Mouse (Mus musculus): ENCODE results near the gene Fchsd2. TPM values are rescaled to one million over a fixed set of nuclear protein-coding genes. Genes with fewer than 3 reads are reported as not detected.

Fchsd2 gene
- total RNA-seq, 2 experiments from 2014 or later = 4.4 to 4.8 TPM

DNA sequence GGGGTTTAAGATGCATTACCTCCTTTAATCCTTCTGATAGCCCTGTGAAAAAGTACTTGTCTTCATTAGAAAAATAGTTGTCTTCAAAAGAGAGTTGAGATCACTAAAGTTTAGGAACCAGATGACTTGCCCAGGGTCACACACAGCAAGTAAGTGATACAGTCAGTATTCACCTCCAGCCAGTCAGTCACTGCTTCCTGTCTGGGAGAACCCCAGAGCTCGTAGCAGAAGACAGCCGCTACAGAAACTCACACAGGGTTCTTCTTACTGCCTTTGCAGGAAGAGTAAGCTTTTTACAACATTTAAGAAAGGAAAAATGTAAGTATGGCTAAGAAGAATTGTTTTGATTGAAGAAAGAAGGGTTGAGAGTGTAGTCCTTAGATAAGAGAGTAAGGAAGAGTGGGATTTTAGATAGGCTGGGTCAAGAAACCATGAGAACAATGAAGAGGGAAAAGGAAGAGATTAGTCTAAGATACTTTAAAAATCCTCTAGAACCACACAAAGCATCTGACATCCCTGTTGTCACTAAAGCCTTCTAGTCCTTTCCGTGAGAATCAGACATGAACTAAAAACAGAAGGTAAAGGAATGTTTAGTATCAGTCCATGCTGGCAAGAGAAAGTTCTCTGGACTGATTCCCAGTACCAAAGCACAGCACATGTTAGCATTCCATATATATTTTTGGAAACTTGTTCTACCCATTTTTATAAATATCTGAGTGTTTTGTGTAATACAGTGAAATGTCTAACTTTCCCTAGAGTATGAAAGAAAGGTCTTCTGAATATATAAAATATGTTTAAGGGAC is 175.0 kb downstream of the Fchsd2 start:
- intact Hi-C loops (cut with DNase I) = no loop called here
- DNase-seq = no peak

DNA sequence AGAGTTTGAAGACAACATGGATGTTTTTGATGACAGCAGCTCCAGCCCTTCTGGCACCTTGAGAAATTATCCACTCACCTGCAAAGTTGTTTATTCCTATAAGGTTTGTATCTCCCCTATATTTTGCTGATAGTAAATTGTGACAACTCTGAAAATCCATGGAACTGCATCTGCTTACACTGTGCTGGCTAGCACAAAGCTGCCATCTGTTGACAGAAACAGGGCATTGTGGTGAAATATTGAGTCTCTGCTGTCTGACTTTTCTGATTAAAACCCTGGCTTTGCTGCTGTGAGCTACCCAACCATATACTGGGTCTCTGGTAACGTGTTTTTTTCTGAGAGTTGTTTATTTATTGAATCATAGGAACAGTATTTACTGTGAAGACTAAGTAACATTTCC is 178.9 kb downstream of the Fchsd2 start:
- intact Hi-C loops (cut with DNase I) = no loop called here
- no peak for DNase-seq

DNA sequence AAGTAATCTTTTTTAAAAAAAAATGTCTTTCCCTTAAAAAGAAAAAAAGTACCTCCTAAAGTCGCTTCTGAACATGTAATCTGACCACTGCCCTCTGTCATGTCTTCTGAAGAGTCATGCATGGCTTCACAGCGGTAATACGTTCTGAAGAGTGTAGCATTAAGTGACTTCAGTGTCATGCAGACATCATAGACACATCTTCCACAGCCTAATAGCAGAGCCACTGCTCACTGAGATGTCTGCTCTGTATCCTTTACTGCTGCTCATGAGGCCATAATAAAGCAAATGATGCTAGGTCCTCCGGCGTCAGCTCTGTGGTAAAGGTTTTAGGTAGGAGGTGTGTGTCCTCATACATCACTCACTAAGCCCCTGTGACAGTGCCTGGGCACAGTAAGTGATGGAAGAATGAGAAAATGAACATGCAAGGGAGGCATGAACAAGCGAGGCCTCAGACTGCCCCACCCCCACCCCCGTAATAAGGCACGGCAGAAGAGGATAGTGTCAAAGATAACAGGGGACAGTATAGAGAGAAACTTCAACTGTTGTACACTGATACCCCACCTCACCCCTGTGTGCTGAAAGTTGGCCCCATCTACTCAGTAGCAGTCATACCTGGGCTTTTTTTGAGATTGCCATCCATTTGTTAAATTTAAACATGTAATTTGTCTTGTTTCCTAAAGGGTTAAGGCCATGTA is 179.9 kb downstream of the Fchsd2 start:
- DNase-seq = no peak
- intact Hi-C loops (cut with DNase I) = no loop called here

DNA sequence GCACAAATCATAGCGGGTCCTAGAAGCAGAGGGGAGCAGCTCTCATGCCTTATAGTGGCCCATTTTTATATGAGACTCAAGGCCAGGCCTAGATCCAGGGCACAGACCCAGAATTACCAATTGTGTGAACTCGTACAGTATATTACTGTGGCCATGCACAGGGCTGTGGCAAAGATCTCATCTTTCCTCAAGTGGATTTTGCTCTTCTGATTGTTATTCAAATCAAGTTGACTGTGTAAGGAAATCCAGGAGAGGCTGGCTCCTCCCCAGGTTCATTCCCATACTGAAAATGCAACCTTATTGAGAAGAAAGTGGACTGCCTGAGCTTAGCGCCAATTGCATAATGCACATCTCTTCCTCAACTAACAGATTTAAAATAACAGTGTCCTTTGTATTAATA is 190.1 kb downstream of the Fchsd2 start:
- intact Hi-C loops (cut with DNase I) = no loop called here
- DNase-seq = no peak

DNA sequence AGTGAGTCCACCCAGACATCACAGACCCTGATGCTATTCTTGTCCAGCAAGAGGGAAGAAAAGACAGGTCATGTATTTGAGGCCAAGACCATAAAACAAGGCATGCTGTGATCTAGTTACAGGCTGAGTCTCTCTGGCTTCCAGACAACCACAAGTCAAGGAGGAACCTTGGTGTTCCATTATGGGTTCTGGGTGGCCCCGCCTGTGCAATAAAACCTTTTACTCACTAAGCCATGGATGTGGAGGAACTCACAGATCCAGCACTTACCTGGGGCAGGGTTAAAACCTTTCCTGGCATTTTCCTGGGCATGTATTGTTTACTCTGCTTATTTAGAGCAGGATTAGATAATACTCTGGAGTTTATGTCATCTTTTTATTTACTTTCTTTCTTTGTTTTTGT is 191.8 kb downstream of the Fchsd2 start:
- intact Hi-C loops (cut with DNase I) = no loop called here

DNA sequence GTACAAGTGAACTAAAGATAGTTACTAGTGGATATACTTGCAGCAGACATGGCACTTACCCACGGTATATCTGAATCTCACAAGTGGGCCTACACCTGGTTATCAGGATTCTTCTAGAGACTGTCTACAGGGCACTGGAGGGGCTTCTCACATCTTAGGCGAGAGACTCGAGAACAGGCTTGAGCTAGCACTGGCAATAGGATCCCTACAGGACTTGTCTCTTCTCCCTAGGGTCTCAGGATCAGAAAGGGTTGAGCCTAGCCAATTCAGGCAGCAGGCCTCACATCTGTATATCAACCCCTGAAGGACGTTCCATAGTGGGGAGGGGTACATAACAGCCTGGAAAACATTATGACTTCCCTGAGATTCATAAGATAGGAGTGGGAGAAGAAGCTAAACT is 194.2 kb downstream of the Fchsd2 start:
- DNase-seq = no peak
- intact Hi-C loops (cut with DNase I) = loop anchor here (5.0 kb wide), 1 partner anchor 55 kb away; no protein-coding TSS in a partner anchor

More for the DNA sequence above, 191.8 kb downstream of the Fchsd2 start:
- DNase-seq = no peak

DNA sequence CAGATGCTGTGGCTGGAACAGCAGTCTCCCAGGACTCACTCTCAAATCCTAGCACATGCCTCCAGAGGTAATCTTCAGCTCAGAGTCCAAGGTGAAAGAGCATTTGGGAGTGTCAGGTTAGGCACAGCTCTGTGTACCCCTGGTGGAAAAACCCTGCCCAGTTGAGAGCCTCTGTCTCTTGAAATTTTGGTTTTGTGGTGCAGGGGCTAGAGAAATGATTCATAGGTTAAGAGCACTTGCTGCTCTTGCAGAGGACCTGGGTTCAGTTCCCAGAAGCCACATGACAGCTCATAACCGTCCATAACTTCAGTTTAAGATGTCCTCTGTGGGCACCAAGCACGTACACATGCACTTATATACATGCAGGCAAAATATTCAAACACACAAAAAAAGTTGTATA is 195.2 kb downstream of the Fchsd2 start:
- DNase-seq = no peak
- intact Hi-C loops (cut with DNase I) = loop anchor here (1.0 to 5.0 kb wide), 2 partner anchors 56 to 227 kb away; no protein-coding TSS in a partner anchor

DNA sequence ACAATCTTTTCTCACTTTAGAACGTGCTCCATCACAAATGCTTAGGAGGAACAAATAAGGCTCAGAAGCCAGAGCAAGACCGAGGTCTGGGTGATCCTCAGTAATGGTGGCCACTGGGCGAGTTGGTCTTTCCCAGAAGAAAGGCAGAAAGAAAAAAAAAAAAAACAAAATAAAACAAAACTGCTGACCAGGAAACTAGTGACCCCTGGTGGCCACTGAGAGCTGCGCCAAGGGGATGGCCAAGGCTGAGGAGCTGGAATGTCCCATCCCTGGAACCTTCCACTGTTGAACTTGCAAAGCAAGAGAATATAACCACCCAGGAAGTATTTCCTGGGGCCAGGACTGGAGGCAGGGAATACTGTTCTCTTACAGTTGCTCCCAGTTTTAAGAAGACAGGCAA is 195.8 kb downstream of the Fchsd2 start:
- peak in 1 of 2 experiments; percentile 48 for DNase-seq
- intact Hi-C loops (cut with DNase I) = loop anchor here (1.0 to 5.0 kb wide), 2 partner anchors 56 to 227 kb away; no protein-coding TSS in a partner anchor

DNA sequence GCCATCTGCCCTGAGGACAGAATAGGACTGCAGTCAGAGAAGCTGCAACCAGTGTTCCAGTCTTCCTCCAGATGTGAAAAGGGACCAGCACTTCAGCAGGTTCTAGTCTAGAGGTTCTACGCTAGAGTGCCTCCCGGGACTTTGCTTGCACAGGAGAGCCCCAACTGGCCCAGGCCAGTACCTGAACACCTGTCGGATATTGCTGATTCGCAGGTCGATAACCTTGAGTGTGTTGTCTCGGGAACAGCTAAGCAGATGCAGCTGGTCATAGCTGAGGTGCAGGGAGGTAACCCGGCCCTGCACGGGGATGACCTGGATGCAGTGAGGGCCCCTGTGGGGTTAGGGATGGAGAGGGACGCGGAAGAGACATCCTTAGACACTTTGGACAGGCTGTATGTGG is 197.7 kb downstream of the Fchsd2 start:
- no peak for DNase-seq
- intact Hi-C loops (cut with DNase I) = no loop called here

DNA sequence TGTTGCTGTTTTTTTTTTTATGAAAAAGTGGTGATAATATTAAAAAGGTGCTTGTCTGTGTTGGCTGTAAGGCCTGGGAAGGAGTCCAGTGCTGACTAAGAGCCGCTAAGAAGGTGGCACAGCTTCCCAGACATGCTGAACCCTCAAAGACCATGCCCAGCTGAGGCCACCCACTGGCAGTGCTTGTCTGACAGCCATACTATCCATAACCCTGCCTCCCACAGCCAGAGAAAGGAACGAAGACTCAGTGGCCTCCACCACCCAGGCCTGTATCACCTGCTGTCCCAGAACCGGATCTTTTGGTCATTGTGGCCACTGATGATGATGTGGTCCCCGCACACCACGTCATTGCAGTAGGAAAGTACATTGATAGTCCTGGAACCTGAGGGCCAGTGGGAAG is 198.5 kb downstream of the Fchsd2 start:
- intact Hi-C loops (cut with DNase I) = no loop called here
- DNase-seq = no peak

DNA sequence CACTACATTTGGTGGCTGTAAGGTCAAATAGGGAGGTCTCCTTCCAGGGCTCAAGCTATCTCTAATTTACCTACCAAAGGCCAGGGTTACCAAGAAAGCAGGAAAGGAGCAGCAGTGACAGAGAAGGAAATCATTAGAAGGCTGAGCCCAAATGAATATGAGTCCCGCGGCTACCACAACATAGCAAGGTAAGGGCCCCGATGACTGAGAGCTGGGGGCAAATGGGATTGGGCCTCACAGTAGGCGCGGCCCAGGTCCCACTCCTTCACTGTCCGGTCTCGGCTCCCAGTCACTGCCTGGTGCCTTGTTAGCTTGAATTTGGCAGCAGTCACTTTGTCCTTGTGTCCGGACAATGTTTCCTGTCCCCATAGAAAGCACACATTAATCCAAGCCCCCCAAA is 199.0 kb downstream of the Fchsd2 start:
- no peak for DNase-seq
- intact Hi-C loops (cut with DNase I) = loop anchor here (2.0 kb wide), 1 partner anchor 305 kb away; no protein-coding TSS in a partner anchor

DNA sequence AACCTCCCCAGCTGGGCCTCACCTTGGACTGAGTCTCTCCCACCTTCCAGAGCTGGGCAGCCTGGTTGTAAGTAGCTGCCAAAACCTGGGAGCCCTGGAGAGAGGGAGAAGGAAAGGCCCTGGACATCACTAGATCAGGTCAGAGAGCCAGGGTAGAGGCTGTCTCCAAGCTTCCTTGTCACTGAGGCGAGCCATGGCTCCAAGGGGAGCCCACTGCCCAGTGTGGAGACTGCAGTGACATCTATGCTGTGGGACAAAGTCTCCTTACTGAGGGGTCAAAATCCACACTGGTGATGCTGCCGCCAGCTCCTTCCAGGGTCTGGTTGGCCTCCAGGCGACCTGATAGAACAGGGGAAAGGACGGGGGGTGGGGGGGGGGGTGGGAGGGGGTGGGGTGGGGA is 199.4 kb downstream of the Fchsd2 start:
- intact Hi-C loops (cut with DNase I) = loop anchor here (2.0 kb wide), 1 partner anchor 305 kb away; no protein-coding TSS in a partner anchor
- DNase-seq = no peak

DNA sequence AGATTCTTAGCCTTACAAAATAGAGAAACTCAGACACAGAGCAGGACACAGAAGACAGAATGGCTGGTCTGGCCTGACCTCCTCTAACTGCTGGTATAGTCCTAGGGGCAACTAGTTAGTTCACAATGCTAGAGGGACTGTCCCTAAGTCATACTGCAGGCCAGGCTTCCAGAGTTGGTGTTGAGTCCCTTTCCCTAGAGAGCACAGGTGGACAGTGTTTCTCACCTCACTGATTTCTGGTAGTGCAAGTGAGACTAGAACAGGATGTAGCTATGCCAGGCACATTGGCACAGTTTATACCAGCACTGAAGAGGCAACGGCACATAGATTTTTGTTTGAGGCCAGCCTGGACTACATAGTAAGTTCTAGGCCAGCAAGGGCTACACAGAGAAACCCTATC is 200.0 kb downstream of the Fchsd2 start:
- intact Hi-C loops (cut with DNase I) = loop anchor here (2.0 kb wide), 1 partner anchor 306 kb away; no protein-coding TSS in a partner anchor
- DNase-seq = no peak

DNA sequence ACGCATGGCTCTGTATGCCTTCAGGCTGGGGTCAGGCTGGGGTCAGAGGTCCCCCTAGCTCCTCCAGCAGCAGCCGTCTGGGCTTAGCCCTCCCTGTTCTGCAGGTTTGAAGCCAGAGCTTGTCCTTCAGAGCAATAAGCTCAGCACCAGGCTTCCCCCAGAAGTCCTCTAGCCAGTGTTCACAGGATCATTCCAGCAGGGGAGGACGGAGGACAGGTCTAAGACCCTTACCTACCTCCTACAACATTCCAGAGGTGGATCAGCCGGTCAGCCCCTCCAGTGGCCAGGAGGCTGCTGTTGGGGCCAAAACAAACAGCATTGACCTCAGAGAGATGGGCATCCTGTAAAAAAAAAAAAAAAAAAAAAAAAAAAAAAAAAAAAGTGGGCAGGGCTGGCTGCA is 200.5 kb downstream of the Fchsd2 start:
- intact Hi-C loops (cut with DNase I) = loop anchor here (2.0 kb wide), 1 partner anchor 306 kb away; no protein-coding TSS in a partner anchor
- DNase-seq = no peak

DNA sequence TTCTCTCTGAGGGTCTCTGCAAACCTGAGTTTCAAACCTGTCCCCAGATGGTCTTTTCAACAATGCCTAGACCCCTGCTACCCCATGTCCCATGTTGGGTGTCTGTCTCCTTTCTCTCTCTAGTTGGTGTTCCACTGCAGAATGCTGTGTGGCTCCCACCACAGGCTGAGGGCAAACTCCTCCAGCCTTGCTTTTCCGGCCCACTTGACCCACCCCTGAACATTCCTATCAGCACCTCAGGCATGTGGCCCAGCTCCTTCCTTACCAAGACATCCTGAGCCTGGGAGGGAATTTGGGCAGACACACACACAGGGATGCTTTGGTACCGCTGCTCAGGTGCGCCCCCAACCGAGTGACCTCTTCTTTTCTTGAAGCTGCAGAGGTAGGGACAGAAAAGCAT is 200.9 kb downstream of the Fchsd2 start:
- no peak for DNase-seq
- intact Hi-C loops (cut with DNase I) = loop anchor here (2.0 kb wide), 1 partner anchor 307 kb away; no protein-coding TSS in a partner anchor

DNA sequence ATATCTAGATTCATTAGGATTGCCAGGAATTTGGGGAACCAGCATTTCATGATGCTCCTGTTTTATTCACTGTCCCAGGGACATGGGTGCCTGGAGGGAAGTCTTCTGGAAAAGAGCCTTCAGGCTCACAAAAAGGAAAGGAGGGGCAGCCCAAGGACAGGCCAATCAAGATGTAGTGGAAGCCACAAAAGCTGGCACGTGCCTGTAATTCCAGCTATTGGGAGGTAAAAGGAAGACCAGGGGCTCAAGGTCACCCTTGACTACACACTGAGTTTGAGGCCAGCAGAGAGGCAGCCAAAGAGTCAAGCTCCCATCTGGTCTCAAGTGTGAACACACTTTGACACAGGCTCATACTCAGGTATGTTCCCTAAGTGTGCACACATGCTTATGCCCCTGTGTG is 202.8 kb downstream of the Fchsd2 start:
- no peak for DNase-seq

DNA sequence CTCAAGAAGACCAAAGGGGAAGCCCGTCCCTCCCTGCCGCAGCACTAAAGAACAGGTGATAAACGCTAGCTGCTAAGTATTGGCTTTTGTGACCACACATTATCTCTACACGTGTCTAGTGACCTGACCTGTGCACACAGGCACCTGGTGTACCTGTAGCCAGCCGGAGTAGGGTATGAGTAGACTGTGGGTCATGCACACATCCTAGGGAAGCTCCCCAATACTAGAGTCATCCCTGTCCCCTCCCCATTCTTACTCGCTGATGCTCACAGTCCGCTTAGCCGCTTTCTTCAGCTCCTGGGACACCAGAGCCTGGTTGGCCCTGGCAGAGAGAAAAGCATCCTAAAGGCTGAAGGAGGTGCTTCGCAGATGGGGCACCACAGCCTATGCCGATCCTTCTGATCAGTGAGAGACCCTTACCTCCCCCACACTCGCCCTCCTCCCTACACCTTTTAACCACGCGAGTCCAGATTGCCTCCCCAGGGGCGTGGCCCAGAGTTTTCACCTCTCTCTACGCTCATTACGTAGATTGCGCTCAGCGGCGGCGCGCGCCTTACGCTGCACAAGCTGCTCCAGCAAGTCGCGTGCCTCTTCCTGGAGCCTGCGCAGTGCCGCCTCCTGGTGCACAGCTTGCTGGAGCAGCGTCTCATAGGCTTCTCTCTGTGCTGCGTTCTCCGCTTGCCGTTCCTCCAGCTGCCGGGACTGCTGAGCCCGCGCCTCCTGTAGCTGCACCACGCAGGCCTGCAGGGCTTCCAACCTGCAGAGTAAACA is 203.8 kb downstream of the Fchsd2 start:
- no peak for DNase-seq
- intact Hi-C loops (cut with DNase I) = no loop called here

More for the DNA sequence above, 202.8 kb downstream of the Fchsd2 start:
- intact Hi-C loops (cut with DNase I) = no loop called here

DNA sequence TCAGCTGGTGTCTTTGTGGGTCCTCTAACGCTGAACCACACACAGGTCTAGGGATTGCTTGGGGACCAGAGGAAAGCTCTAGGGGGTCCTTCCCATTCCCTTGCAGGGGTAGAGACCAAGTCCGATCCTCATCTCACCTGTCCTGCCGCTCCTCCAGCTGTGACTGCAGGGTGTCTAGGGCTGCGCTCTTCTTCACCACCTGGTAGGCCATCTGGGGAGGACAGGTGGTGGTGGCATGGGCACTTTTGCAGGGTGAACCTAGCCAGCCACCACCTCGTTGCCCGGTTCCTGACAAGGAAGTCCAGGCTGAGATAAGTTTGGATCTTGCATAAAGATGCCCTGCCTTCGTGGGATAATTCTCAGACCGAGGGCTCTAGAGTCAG is 204.4 kb downstream of the Fchsd2 start:
- intact Hi-C loops (cut with DNase I) = no loop called here
- no peak for DNase-seq

DNA sequence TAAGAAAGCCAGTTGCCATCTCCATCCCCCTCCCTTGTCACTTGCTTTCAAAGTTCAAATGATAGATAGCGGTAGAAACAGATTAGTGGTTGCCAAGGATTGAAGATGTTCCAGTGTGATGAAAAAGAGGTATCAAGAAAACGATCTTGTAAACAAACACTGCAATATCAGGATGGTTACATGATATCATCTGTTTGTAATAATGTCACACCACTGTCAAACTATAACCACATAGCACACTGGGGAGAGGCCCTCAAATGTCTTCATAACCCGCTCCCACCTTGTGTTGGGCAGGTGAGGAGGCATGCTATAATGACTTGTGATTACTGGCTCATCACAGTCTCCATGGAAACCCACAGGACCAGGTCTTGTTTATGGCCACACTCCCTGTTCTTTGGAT is 205.7 kb downstream of the Fchsd2 start:
- DNase-seq = no peak
- intact Hi-C loops (cut with DNase I) = no loop called here

DNA sequence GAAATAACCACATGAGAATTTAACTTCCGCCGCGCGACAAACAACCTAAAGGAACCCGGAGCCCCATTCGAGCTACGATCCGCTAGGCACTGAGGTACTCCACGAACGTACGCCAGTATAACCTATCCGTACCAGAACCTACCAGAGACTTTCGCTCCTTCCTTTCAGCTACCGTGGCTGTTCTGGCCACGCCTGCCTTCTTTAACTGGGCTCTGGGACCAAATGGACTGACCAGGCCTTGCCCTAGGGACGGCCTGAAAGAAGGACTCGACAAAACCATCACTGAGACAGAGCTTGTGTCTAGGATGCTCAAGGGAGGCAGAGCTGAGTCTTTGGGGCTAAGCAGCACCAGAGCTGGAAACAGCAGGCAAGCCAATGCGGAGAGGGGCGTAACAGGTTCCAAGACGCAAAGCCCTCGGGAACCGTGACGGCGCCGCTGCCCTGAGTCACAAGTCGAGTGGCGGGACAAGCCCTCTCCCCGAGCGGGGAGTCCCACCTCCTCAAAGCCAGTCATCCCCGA is 208.8 kb downstream of the Fchsd2 start:
- no peak for DNase-seq
- intact Hi-C loops (cut with DNase I) = no loop called here

Measured in gastrocnemius, postnatal 36 days (tissue).